19 mouse cellular contexts compared by ENCODE assay signal in genomic region chr2:180187362-180187761, GRCm38 (mm10). TPM values are rescaled to one million over a fixed set of nuclear protein-coding genes. Genes with fewer than 3 reads are reported as not detected.
DNase-seq lines count a peak whose midpoint lies in the region; ATAC-seq and TF ChIP-seq lines count a peak whose summit lies in the region.
"Had no signal": no experiment of that assay in that cellular context is flagged by ENCODE, and none has a peak within 500 bp of the region (broad histone marks: within the 10 kb centered on the region; RNA-seq: fewer than 3 reads in every experiment).

No protein-coding gene starts in this region.

- TF ChIP-seq CTCF in forebrain, postnatal 0 days (IDR thresholded peaks at IDR 0.05; ENCODE audit: low read depth): no peak

- H3K27ac ChIP-seq in forebrain, postnatal 0 days (ENCODE audit: low read depth, low read length): no peak overlapping the region
- H3K27ac ChIP-seq in forebrain, embryonic 14.5 days (ENCODE audit: low read depth, low read length): no peak overlapping the region
- 0 out of 2 replicates have a peak overlapping the region, but pooled peaks have one; percentile 1 for H3K27ac ChIP-seq in hindbrain, embryonic 10.5 days
- no peak overlapping the region for H3K27ac ChIP-seq in hindbrain, embryonic 14.5 days
- H3K27ac ChIP-seq in midbrain, embryonic 16.5 days (ENCODE audit: low read length): no peak overlapping the region
- H3K27ac ChIP-seq in midbrain, embryonic 10.5 days (replicated peaks): no peak overlapping the region
- H3K27ac ChIP-seq: embryonic facial prominence, embryonic 10.5 days; embryonic facial prominence, embryonic 12.5 days; forebrain, embryonic 12.5 days; forebrain, embryonic 15.5 days had no signal

- WGBS in forebrain, postnatal 0 days: 87% methylated on average over 11 of the region's 11 CpGs
- WGBS in forebrain, embryonic 14.5 days: 91% methylated on average over 11 of the region's 11 CpGs
- WGBS in hindbrain, embryonic 10.5 days: 88% methylated on average over 11 of the region's 11 CpGs
- WGBS in hindbrain, embryonic 14.5 days: 75% methylated on average over 11 of the region's 11 CpGs
- 83% methylated on average over 11 of the region's 11 CpGs for WGBS in midbrain, embryonic 16.5 days
- WGBS in midbrain, embryonic 10.5 days: 92% methylated on average over 11 of the region's 11 CpGs

- H3K9me3 ChIP-seq in forebrain, postnatal 0 days (ENCODE audit: low read length): no peaks in the 10 kb centered on the region
- no peaks in the 10 kb centered on the region for H3K9me3 ChIP-seq in forebrain, embryonic 14.5 days (replicated peaks; ENCODE audit: control insufficient read depth, low read length)
- H3K9me3 ChIP-seq in hindbrain, embryonic 10.5 days: no peaks in the 10 kb centered on the region
- no peaks in the 10 kb centered on the region for H3K9me3 ChIP-seq in hindbrain, embryonic 14.5 days (ENCODE audit: control insufficient read depth, low read length)
- H3K9me3 ChIP-seq in midbrain, embryonic 16.5 days (replicated peaks; ENCODE audit: control insufficient read depth, low read length, poor library complexity, severe bottlenecking): no peaks in the 10 kb centered on the region
- H3K9me3 ChIP-seq in midbrain, embryonic 10.5 days (replicated peaks): no peaks in the 10 kb centered on the region
- H3K9me3 ChIP-seq: embryonic facial prominence, embryonic 10.5 days; embryonic facial prominence, embryonic 12.5 days; forebrain, embryonic 12.5 days; forebrain, embryonic 15.5 days had no signal

- H3K36me3 ChIP-seq in forebrain, postnatal 0 days (ENCODE audit: insufficient read depth): no peaks in the 10 kb centered on the region
- no peaks in the 10 kb centered on the region for H3K36me3 ChIP-seq in forebrain, embryonic 14.5 days (ENCODE audit: control insufficient read depth, insufficient read depth, low read length)
- peaks cover 53% of the 10 kb centered on the region for H3K36me3 ChIP-seq in hindbrain, embryonic 10.5 days
- no peaks in the 10 kb centered on the region for H3K36me3 ChIP-seq in hindbrain, embryonic 14.5 days (replicated peaks; ENCODE audit: control insufficient read depth, insufficient read depth)
- H3K36me3 ChIP-seq in midbrain, embryonic 16.5 days (ENCODE audit: control insufficient read depth, insufficient read depth, low read length): no peaks in the 10 kb centered on the region
- H3K36me3 ChIP-seq in midbrain, embryonic 10.5 days: peaks cover 13% of the 10 kb centered on the region; the same call in 1 of the 2 replicates
- H3K36me3 ChIP-seq: forebrain, embryonic 12.5 days; forebrain, embryonic 15.5 days had no signal

- H3K4me1 ChIP-seq in forebrain, postnatal 0 days (ENCODE audit: insufficient read depth): no peaks in the 10 kb centered on the region
- H3K4me1 ChIP-seq in forebrain, embryonic 14.5 days (ENCODE audit: control insufficient read depth, insufficient read depth, low read length): no peaks in the 10 kb centered on the region
- no peaks in the 10 kb centered on the region for H3K4me1 ChIP-seq in hindbrain, embryonic 10.5 days (replicated peaks)
- no peaks in the 10 kb centered on the region for H3K4me1 ChIP-seq in hindbrain, embryonic 14.5 days (replicated peaks; ENCODE audit: control insufficient read depth, insufficient read depth, low read length)
- H3K4me1 ChIP-seq in midbrain, embryonic 16.5 days (ENCODE audit: control insufficient read depth, insufficient read depth, low read length): no peaks in the 10 kb centered on the region
- no peaks in the 10 kb centered on the region for H3K4me1 ChIP-seq in midbrain, embryonic 10.5 days
- H3K4me1 ChIP-seq: embryonic facial prominence, embryonic 10.5 days; embryonic facial prominence, embryonic 12.5 days; forebrain, embryonic 12.5 days; forebrain, embryonic 15.5 days had no signal

- no peak overlapping the region for H3K4me3 ChIP-seq in forebrain, postnatal 0 days (ENCODE audit: low read depth, low read length)
- H3K4me3 ChIP-seq in forebrain, embryonic 14.5 days (ENCODE audit: low read depth, low read length): no peak overlapping the region
- no peak overlapping the region for H3K4me3 ChIP-seq in hindbrain, embryonic 10.5 days
- H3K4me3 ChIP-seq in hindbrain, embryonic 14.5 days (replicated peaks; ENCODE audit: low read length): no peak overlapping the region
- H3K4me3 ChIP-seq in midbrain, embryonic 16.5 days (ENCODE audit: low read depth, low read length): no peak overlapping the region
- H3K4me3 ChIP-seq in midbrain, embryonic 10.5 days: no peak overlapping the region
- H3K4me3 ChIP-seq: embryonic facial prominence, embryonic 10.5 days; embryonic facial prominence, embryonic 12.5 days; forebrain, embryonic 12.5 days; forebrain, embryonic 15.5 days had no signal

- DNase-seq in forebrain, postnatal 0 days: no peak
- DNase-seq in forebrain, embryonic 14.5 days (ENCODE audit: low spot score): no peak
- DNase-seq in hindbrain, embryonic 10.5 days (ENCODE audit: low spot score): no peak
- DNase-seq in hindbrain, embryonic 14.5 days (ENCODE audit: low spot score): no peak
- DNase-seq in midbrain, embryonic 10.5 days (ENCODE audit: low spot score): no peak
- DNase-seq in thymus, postnatal 10 days (ENCODE audit: low spot score in 2 of 2): no peak
- DNase-seq: adrenal gland, adult 2 months; adrenal gland, postnatal 10 days; adrenal gland, postnatal 25 days; cerebellum, adult 11-12 months; cerebellum, adult 2 months; cerebellum, adult 9-10 months; cerebellum, postnatal 10 days; cerebellum, postnatal 25 days had no signal

- H3K9ac ChIP-seq in forebrain, postnatal 0 days: no peak overlapping the region
- no peak overlapping the region for H3K9ac ChIP-seq in forebrain, embryonic 14.5 days (ENCODE audit: low read length)
- no peak overlapping the region for H3K9ac ChIP-seq in hindbrain, embryonic 14.5 days
- no peak overlapping the region for H3K9ac ChIP-seq in midbrain, embryonic 16.5 days (ENCODE audit: low read depth, low read length)
- H3K9ac ChIP-seq: embryonic facial prominence, embryonic 12.5 days; forebrain, embryonic 12.5 days; forebrain, embryonic 15.5 days had no signal

- H3K27me3 ChIP-seq in forebrain, postnatal 0 days (ENCODE audit: insufficient read depth, low read length): no peaks in the 10 kb centered on the region
- no peaks in the 10 kb centered on the region for H3K27me3 ChIP-seq in forebrain, embryonic 14.5 days (replicated peaks; ENCODE audit: control insufficient read depth, insufficient read depth, low read length)
- no peaks in the 10 kb centered on the region for H3K27me3 ChIP-seq in hindbrain, embryonic 10.5 days (ENCODE audit: insufficient read depth, poor library complexity, severe bottlenecking)
- H3K27me3 ChIP-seq in hindbrain, embryonic 14.5 days (ENCODE audit: control insufficient read depth, insufficient read depth, low read length): no peaks in the 10 kb centered on the region
- H3K27me3 ChIP-seq in midbrain, embryonic 16.5 days (ENCODE audit: control insufficient read depth, insufficient read depth, low read depth, low read length): no peaks in the 10 kb centered on the region
- no peaks in the 10 kb centered on the region for H3K27me3 ChIP-seq in midbrain, embryonic 10.5 days (ENCODE audit: low read depth, poor library complexity, severe bottlenecking)
- H3K27me3 ChIP-seq: embryonic facial prominence, embryonic 12.5 days; forebrain, embryonic 12.5 days; forebrain, embryonic 15.5 days had no signal

- no peak overlapping the region for H3K4me2 ChIP-seq in forebrain, postnatal 0 days (ENCODE audit: low read depth)
- no peak overlapping the region for H3K4me2 ChIP-seq in forebrain, embryonic 14.5 days (ENCODE audit: low read length)
- H3K4me2 ChIP-seq in hindbrain, embryonic 14.5 days (replicated peaks): no peak overlapping the region
- H3K4me2 ChIP-seq in midbrain, embryonic 16.5 days (ENCODE audit: low read length): no peak overlapping the region
- H3K4me2 ChIP-seq: embryonic facial prominence, embryonic 12.5 days; forebrain, embryonic 12.5 days; forebrain, embryonic 15.5 days had no signal

- ATAC-seq in forebrain, postnatal 0 days: peak; percentile 58; the same call in 1 of the 2 replicates
- ATAC-seq in forebrain, embryonic 14.5 days: no peak
- ATAC-seq in hindbrain, embryonic 14.5 days (ENCODE audit: low FRiP score): no peak
- 0 out of 2 replicates have a peak, but pooled peaks have one; percentile 41 for ATAC-seq in midbrain, embryonic 16.5 days
- ATAC-seq: forebrain, embryonic 15.5 days had no signal

RNA-seq across cellular contexts. Expression of gene Adrm1, which starts 16.1 kb away (rescaled TPM):
- 133 and 168 TPM in 2 replicates for total RNA-seq in forebrain, postnatal 0 days (2014; rRNA removed)
- polyA plus RNA-seq in forebrain, postnatal 0 days (2015; fragmentation: Nextera tagmentation; extraction: Ambion mirVana): 219 and 222 TPM in 2 replicates
- polyA plus RNA-seq in forebrain, embryonic 14.5 days (2014; fragmentation: Nextera tagmentation; extraction: Ambion mirVana): 147 and 149 TPM in 2 replicates
- polyA plus RNA-seq in hindbrain, embryonic 10.5 days (2016; fragmentation: Nextera tagmentation; extraction: Ambion mirVana): 278 and 297 TPM in 2 replicates
- polyA plus RNA-seq in hindbrain, embryonic 14.5 days (2014; fragmentation: Nextera tagmentation; extraction: Ambion mirVana): 148 and 149 TPM in 2 replicates
- polyA plus RNA-seq in midbrain, embryonic 16.5 days (2015; fragmentation: Nextera tagmentation; extraction: Ambion mirVana): 201 and 206 TPM in 2 replicates
- 270 and 277 TPM in 2 replicates for polyA plus RNA-seq in midbrain, embryonic 10.5 days (2016; fragmentation: Nextera tagmentation; extraction: Ambion mirVana)

RNA-seq across cellular contexts. Expression of gene Lama5, which starts 38.3 kb away (rescaled TPM):
- total RNA-seq in forebrain, postnatal 0 days (2014; rRNA removed): 3.5 and 8.9 TPM in 2 replicates
- 1.4 and 1.7 TPM in 2 replicates for polyA plus RNA-seq in forebrain, postnatal 0 days (2015; fragmentation: Nextera tagmentation; extraction: Ambion mirVana)
- 2.7 and 3.5 TPM in 2 replicates for polyA plus RNA-seq in forebrain, embryonic 14.5 days (2014; fragmentation: Nextera tagmentation; extraction: Ambion mirVana)
- 7.2 and 10.8 TPM in 2 replicates for polyA plus RNA-seq in hindbrain, embryonic 10.5 days (2016; fragmentation: Nextera tagmentation; extraction: Ambion mirVana)
- 2.6 and 2.9 TPM in 2 replicates for polyA plus RNA-seq in hindbrain, embryonic 14.5 days (2014; fragmentation: Nextera tagmentation; extraction: Ambion mirVana)
- polyA plus RNA-seq in midbrain, embryonic 16.5 days (2015; fragmentation: Nextera tagmentation; extraction: Ambion mirVana): 1.6 and 2.6 TPM in 2 replicates
- 5.3 and 6.4 TPM in 2 replicates for polyA plus RNA-seq in midbrain, embryonic 10.5 days (2016; fragmentation: Nextera tagmentation; extraction: Ambion mirVana)

Comparison
In these comparisons a context has a peak if more than half of its experiments do, and no peak if none do; other contexts are left out.
1. ATAC-seq: peak in forebrain, postnatal 0 days (single experiment) and midbrain, embryonic 16.5 days (single experiment); none in forebrain, embryonic 14.5 days (single experiment) and hindbrain, embryonic 14.5 days (single experiment).